Mouse (Mus musculus) T-helper 17 cell (primary cell): ENCODE data around the gene Tom1l2.

Experiments used
- in situ Hi-C, 2 experiments: fragments of 300-600 bp; cut with MboI, MseI; formaldehyde crosslinking; loops; 1 replicate in 1 of 2; 2 replicates in 1 of 2; pipeline ENCODE4 v1.15.1; 2025; ENCODE audit warnings: high pct_unique_total_duplicates in 2 of 2

Gene Tom1l2

DNA sequence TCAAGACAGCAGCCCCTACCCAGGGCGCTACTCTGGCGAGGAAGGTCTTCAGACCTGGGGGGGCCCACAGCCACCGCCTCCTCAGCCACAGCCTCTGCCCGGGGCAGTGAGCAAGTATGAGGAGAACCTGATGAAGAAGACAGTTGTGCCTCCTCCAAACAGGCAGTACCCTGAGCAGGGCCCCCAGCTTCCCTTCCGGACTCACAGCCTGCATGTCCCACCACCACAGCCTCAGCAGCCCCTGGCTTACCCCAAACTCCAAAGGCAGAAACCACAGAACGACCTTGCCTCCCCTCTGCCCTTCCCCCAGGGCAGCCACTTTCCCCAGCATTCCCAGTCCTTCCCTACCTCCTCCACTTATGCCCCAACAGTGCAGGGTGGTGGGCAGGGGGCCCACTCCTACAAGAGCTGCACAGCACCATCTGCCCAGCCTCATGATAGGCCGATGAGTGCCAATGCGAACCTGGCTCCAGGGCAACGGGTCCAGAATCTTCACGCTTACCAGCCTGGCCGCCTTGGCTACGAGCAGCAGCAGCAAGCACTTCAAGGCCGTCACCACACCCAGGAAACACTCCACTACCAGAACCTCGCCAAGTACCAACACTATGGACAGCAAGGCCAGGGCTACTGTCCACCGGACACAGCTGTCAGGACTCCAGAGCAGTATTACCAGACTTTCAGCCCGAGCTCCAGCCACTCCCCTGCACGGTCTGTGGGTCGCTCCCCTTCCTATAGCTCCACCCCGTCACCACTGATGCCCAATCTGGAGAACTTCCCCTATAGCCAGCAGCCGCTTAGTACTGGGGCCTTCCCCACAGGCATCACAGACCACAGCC, 167.1 kb downstream of the Tom1l2 start:
- in situ Hi-C loops, result loop anchor here in 1 of 2 experiments (10.0 kb wide), 1 partner anchor 1421 kb away; no protein-coding TSS in a partner anchor

DNA sequence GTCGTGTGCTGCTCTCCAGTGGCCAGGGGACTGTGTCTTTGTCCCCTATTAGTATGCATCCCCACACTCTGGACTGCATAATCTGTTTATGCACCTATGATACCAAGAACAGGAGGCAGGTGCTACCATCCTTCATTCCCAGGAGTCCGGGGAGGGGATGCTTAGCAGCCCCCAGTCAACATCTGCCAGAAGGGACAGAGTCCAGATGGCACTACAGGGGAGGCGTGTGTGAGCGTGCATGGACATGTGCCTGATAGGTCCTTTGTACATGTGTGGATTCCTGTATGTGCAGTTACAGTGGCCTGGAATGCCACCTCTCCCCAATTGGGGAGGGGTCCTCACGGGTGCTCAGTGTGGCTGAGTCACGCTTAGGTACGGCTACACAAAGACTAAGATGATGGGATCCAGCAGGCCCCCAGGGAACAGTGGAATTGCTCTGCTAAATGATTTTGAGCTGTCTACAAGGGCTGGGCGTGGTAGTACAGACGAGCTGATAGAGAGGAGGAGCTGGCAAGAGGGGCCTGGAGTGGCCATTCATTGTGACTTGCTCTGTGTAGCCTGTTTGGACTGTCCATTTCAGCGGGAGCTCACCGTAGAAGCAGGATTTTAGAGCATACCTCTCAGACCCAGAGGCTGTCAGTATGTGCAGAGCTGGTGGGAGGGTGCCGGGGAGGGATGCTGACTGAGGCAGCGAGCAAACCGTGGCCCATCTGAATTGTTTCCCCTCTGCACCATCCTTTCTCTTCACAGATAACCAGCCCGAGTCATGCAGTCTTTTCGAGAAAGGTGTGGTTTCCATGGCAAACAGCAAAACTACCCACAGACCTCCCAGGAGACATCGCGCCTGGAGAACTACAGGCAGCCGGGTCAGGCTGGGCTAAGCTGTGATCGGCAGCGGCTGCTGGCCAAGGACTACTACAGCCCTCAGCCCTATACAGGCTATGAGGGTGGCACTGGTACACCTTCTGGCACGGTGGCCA, 168.1 kb downstream of the Tom1l2 start:
- in situ Hi-C loops, result loop anchor here in 1 of 2 experiments (5.0 to 10.0 kb wide), 2 partner anchors 93 to 1420 kb away; no protein-coding TSS in a partner anchor

DNA sequence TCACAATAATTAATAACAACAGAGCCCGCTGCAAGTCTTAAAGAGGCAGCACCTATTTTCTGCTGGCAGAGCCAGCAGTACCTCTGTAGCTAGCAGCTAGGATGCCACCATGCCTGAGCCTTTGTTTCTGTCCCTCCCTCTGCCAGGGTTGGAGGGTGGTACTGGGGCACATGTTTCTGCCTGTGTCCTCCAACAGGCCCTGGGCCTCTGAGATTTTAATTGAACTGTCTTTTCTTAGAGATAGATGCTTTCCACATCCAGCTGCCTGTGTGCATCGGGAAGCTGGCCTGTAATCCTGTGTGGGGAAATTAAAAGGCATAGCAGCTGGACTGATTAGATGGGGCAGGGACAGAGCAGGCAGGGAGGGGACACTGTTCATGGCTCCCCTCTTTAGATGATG, 170.0 kb downstream of the Tom1l2 start:
- in situ Hi-C loops, result loop anchor here in 1 of 2 experiments (5.0 to 10.0 kb wide), 2 partner anchors 95 to 1418 kb away; no protein-coding TSS in a partner anchor

DNA sequence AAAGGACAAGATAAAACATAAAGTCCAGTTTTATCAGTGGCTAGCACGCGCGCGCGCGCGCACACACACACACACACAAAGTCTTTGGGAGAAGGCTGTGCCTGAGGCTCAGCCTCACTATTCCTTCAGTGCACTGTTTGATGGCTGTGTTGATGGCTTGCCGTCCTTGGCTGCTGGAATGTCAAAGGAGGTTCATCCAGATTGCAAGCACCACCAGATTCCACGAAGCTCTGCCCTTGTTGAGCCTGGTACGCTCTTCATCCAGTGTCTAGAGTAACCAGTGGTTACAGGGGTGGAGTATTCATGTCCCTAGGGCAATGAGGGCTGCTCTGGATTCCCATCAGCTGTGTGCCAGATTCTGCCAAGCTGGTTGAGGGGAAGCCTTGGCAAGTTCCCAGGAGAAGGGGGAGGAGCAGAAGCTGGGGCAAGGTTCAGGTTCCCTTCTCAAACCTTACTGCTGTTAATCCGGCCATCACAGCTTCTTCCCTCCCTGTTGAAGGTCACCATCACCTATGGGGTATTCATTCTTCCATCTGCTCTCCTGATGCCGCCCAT, 170.5 kb downstream of the Tom1l2 start:
- in situ Hi-C loops, result loop anchor here in 1 of 2 experiments (5.0 to 10.0 kb wide), 2 partner anchors 95 to 1417 kb away; no protein-coding TSS in a partner anchor

DNA sequence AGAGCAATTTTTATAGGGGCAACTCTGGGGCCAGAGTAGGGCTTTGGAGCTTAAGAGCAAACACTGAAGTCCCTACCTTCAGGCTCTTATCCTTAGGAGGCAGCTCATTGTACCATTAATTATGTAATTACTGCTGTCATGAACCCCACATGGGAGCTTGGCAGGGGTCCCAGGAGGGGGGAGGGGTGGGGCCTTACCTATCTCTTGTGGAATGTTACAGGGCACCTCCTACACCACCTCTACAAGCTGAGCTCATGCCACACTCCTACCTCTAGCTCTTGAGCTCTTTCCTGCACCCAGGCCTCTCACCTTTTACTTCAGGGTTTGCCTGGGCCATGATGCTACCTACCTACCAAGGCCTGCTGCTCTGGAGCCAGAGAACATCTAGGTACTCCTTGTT, 174.2 kb downstream of the Tom1l2 start:
- in situ Hi-C loops, result no loop called here

DNA sequence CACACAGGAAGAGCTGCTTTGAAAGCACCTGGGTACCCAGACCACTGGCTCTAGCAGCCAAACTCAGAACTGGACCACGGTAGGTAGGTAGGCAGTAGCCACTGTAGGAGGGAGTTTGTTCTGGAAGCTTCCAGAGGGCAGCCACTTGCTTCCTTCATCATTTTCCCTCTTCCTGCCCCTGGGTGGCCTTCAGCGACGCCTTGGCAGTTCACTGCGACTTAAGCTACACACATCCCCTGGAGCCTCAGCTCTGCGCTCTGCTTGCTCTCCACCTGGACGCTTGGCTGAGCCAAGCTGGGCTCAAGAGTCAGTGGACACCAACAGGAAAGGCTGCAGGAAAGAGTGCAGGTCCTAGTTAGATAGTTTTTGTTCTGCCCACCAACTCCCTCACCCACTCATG, 174.7 kb downstream of the Tom1l2 start:
- in situ Hi-C loops, result no loop called here

DNA sequence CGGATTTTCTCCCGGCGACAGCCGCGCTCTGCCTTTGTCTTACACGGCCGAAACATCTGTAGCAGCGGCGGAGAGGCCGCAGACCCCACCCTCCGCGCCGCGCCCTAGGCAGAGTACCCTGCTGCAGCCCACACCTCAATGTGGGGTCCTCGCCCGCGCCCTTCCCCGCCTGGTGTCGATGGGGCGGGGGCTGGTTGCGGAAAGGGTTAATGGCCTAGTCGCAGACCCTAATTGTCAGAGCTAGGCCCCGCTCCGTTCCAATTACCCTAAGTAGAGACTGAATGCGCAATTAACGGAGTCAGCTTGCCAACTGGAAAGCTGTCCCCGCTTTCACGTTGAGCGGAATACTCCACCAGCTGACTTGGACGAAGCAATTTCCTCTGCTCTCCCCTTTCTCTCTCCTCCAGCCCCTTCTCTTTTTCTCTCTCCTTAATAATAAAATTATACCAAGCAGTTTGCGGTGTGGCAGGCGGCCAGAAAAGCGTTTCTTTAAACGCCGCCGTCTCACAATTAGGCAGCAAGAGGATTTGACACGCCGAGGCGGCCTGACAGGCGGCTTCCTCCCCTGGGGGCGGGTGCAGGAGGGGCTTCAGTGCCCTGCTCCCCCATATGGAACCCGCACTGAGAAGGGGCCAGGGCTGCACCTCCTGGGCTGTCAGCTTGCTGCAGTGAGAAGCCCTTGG, 175.6 kb downstream of the Tom1l2 start:
- in situ Hi-C loops, result no loop called here
